Mouse (Mus musculus) E14TG2a.4 (cell line): ENCODE data around the gene Tmem82.

Experiments
- CTCF ChIP-seq: conservative IDR thresholded peaks from 2 replicates; pipeline ENCODE4 v1.5.1; 2014; ENCODE audit warnings: low read length
- NANOG ChIP-seq: IDR thresholded peaks from 2 replicates; pipeline ENCODE4 v1.6.1; 2014; ENCODE audit warnings: borderline replicate concordance, low read length, mixed read lengths
- POU5F1 ChIP-seq: IDR thresholded peaks from 2 replicates; pipeline ENCODE4 v1.6.1; 2014; ENCODE audit warnings: low read length, borderline replicate concordance

DNA sequence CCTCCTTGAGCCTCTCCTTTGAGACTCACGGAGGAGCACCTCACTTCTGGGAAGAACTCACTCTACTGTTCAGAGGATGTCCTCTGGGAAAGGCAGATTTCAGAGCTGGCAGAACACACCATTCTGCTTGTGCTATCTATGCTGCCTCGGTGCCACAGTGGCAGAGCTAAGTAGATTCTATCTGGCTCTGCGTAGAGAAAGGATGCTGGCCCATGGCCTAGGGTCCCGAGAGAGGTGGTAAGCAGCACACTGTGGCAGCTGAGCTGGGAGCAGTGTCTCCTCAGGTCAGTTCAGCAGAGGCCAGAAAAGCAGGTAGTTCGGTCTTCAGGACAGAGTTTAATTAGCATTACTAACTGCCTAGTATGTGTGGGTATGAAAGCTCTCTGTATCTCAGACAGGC, 29.8 kb upstream of the Tmem82 start:
- TF ChIP-seq POU5F1: no peak
- no peak for TF ChIP-seq CTCF
- no peak for TF ChIP-seq NANOG
